Mouse (Mus musculus) brain, embryonic 14.5 days (tissue): ENCODE measurements around the gene Cebpzos. TPM values are rescaled to one million over a fixed set of nuclear protein-coding genes. Genes with fewer than 3 reads are reported as not detected.

Experiments
- DNase-seq: peaks from one replicate; pipeline ENCODE4 v3.0.0-alpha.2; 2011; ENCODE audit warnings: low read depth
- CTCF ChIP-seq: fragments of 200-500 bp; IDR thresholded peaks from 2 replicates; pipeline ENCODE4 v1.5.1; 2012; ENCODE audit warnings: inconsistent platforms, mild to moderate bottlenecking, moderate library complexity, borderline replicate concordance; ENCODE audit not compliant: insufficient read depth, insufficient read length; ENCODE audit errors: extremely low read depth
- POLR2A ChIP-seq: fragments of 200-500 bp; IDR thresholded peaks from 2 replicates; pipeline ENCODE4 v1.6.1; 2012; ENCODE audit warnings: mild to moderate bottlenecking, inconsistent platforms, borderline replicate concordance; ENCODE audit not compliant: poor library complexity, insufficient read depth, insufficient read length, severe bottlenecking; ENCODE audit errors: extremely low read depth
- polyA plus RNA-seq: library from polyadenylated mRNA; depleted of rRNA; stranded (reverse); fragments of >200 nt; gene quantifications from 2 replicates; pipeline ENCODE4 v1.2.3, GENCODE M21; 2012

Cebpzos gene
- polyA plus RNA-seq, 1 experiment = 31.9 TPM

GRCm38 (mm10) chr17:78903158-78903557 is 13.1 kb upstream of the Cebpzos start:
- TF ChIP-seq POLR2A (no peak), CTCF (no peak)
- no peak for DNase-seq

- TF ChIP-seq POLR2A (no peak), CTCF (no peak)
- DNase-seq = no peak
Measured at GRCm38 (mm10) chr17:78906892-78907291, 9.4 kb upstream of the Cebpzos start, which contains the start of gene Sult6b1. Gene Sult6b1 (minus strand): TSS chr17:78906992.

GRCm38 (mm10) chr17:78909374-78909773 is 6.9 kb upstream of the Cebpzos start:
- TF ChIP-seq POLR2A = no peak
- no peak for TF ChIP-seq CTCF
- no peak for DNase-seq

GRCm38 (mm10) chr17:78912861-78913281 is 3.4 kb upstream of the Cebpzos start:
- DNase-seq = peak; percentile 80

GRCm38 (mm10) chr17:78913921-78914320 is 2.4 kb upstream of the Cebpzos start:
- DNase-seq = no peak
- TF ChIP-seq POLR2A (no peak), CTCF (no peak)

More at GRCm38 (mm10) chr17:78912861-78913281, 3.4 kb upstream of the Cebpzos start:
- TF ChIP-seq POLR2A (no peak), CTCF (no peak)

- TF ChIP-seq POLR2A = no peak
- no peak for TF ChIP-seq CTCF
- DNase-seq = peak; percentile 38
Measured at GRCm38 (mm10) chr17:78915772-78916171, 528 bp upstream of the Cebpzos start.

- no peak for TF ChIP-seq CTCF
- no peak for TF ChIP-seq POLR2A
- no peak for DNase-seq
Measured at GRCm38 (mm10) chr17:78916899-78917298, 599 bp downstream of the Cebpzos start.

- TF ChIP-seq POLR2A (no peak), CTCF (no peak)
- DNase-seq = no peak
Measured at GRCm38 (mm10) chr17:78917696-78918095, 1.4 kb downstream of the Cebpzos start.

GRCm38 (mm10) chr17:78935857-78936256 is 19.6 kb downstream of the Cebpzos start:
- TF ChIP-seq CTCF (no peak), POLR2A (no peak)
- no peak for DNase-seq

- peak; percentile 99 for DNase-seq
- TF ChIP-seq CTCF (no peak), POLR2A (peak; percentile 41; the same call in 1 of the 2 replicates)
Measured at GRCm38 (mm10) chr17:78936466-78937228, 20.3 kb downstream of the Cebpzos start, which contains the start of the genes Cebpz and Ndufaf7. Gene Cebpz (minus strand): TSS chr17:78937066. Gene Ndufaf7 (plus strand): TSS chr17:78937136.

- no peak for DNase-seq
- no peak for TF ChIP-seq POLR2A
- TF ChIP-seq CTCF = no peak
Measured at GRCm38 (mm10) chr17:78937229-78937853, 21.0 kb downstream of the Cebpzos start.

GRCm38 (mm10) chr17:78938927-78939326 is 22.6 kb downstream of the Cebpzos start:
- no peak for DNase-seq

GRCm38 (mm10) chr17:78942579-78942978 is 26.3 kb downstream of the Cebpzos start:
- TF ChIP-seq POLR2A (no peak), CTCF (no peak)
- DNase-seq = no peak

More at GRCm38 (mm10) chr17:78938927-78939326, 22.6 kb downstream of the Cebpzos start:
- TF ChIP-seq CTCF = no peak
- no peak for TF ChIP-seq POLR2A
